Mouse (Mus musculus): ENCODE data around the gene Mgp. TPM values are rescaled to one million over a fixed set of nuclear protein-coding genes. Genes with fewer than 3 reads are reported as not detected.

Gene Mgp
- not detected in 2 replicates for polyA plus RNA-seq (2012)

GRCm38 (mm10) chr6:136875670-136876069 lies at the start of gene Mgp:
TSS of gene Mgp (minus strand) at chr6:136875823.

GRCm38 (mm10) chr6:136923532-136923931 lies 47.9 kb upstream of the Mgp start, which contains the start of gene Pde6h:
TSS of gene Pde6h (plus strand) at chr6:136923832.

GRCm38 (mm10) chr6:136922080-136922479 lies 46.5 kb upstream of the Mgp start, which contains the start of gene Erp27:
TSS of gene Erp27 (minus strand) at chr6:136922180.

GRCm38 (mm10) chr6:136857186-136857872 lies 18.3 kb downstream of the Mgp start, which contains the start of gene Art4:
TSS of gene Art4 (minus strand) at chr6:136857733.

GRCm38 (mm10) chr6:136835352-136835751 lies 40.3 kb downstream of the Mgp start, which contains the start of gene Smco3:
TSS of gene Smco3 (minus strand) at chr6:136835452.

GRCm38 (mm10) chr6:136827881-136828561 lies 47.6 kb downstream of the Mgp start, which contains the start of gene Wbp11:
TSS of gene Wbp11 (minus strand) at chr6:136828233.

GRCm38 (mm10) chr6:136827516-136827880 lies 48.1 kb downstream of the Mgp start, which contains the start of gene BC049715:
TSS of gene BC049715 (plus strand) at chr6:136827626.

Other genes starting within 250 kb of the Mgp start
- gene Plbd1, start 213.9 kb downstream of the Mgp start, polyA plus RNA-seq (2012) = 19.4 and 21.6 TPM in 2 replicates
- gene Gucy2c, start 94.1 kb downstream of the Mgp start, polyA plus RNA-seq (2012) = not detected in 2 replicates
- 0.93 and 1.2 TPM in 2 replicates for gene Hist4h4, start 71.4 kb downstream of the Mgp start, polyA plus RNA-seq (2012)
- gene H2afj, start 67.6 kb downstream of the Mgp start, polyA plus RNA-seq (2012) = 545 and 575 TPM in 2 replicates
- gene BC049715, start 48.2 kb downstream of the Mgp start, polyA plus RNA-seq (2012) = 2.3 and 4.9 TPM in 2 replicates
- 221 and 222 TPM in 2 replicates for gene Wbp11, start 47.6 kb downstream of the Mgp start, polyA plus RNA-seq (2012)
- not detected in 2 replicates for gene Smco3, start 40.4 kb downstream of the Mgp start, polyA plus RNA-seq (2012)
- 1.3 and 1.8 TPM in 2 replicates for gene Art4, start 18.1 kb downstream of the Mgp start, polyA plus RNA-seq (2012)
- gene Erp27, start 46.4 kb upstream of the Mgp start, polyA plus RNA-seq (2012) = not detected in 2 replicates
- gene Pde6h, start 48.0 kb upstream of the Mgp start, polyA plus RNA-seq (2012) = 0.02 and 0.12 TPM in 2 replicates
- 228 and 280 TPM in 2 replicates for gene Arhgdib, start 66.1 kb upstream of the Mgp start, polyA plus RNA-seq (2012)